Mouse (Mus musculus): ENCODE data around the gene Gm43951.

- TF ChIP-seq POLR2A (IDR thresholded peaks at IDR 0.05; ENCODE audit: insufficient read length, low read depth) (no peak), POLR2AphosphoS2 (IDR thresholded peaks at IDR 0.05; ENCODE audit: insufficient read length, low read depth) (no peak), E2F4 (IDR thresholded peaks at IDR 0.05; ENCODE audit: insufficient read depth) (no peak), USF1 (IDR thresholded peaks at IDR 0.05; ENCODE audit: low read depth) (no peak), MAX (IDR thresholded peaks at IDR 0.05; ENCODE audit: low read depth) (no peak), REST (IDR thresholded peaks at IDR 0.05; ENCODE audit: insufficient read depth, insufficient read length) (no peak), TCF3 (IDR thresholded peaks at IDR 0.05; ENCODE audit: insufficient read length, low read depth) (no peak), MYOG (IDR thresholded peaks at IDR 0.05; ENCODE audit: control insufficient read depth in 1 of 3, insufficient read depth in 1 of 3, insufficient read length in 2 of 3, low read depth in 2 of 3) (no peak), SRF (IDR thresholded peaks at IDR 0.05; ENCODE audit: control insufficient read depth, insufficient read length, low read depth) (no peak), TCF12 (IDR thresholded peaks at IDR 0.05; ENCODE audit: insufficient read depth, poor library complexity, severe bottlenecking) (no peak), CEBPB (IDR thresholded peaks at IDR 0.05; ENCODE audit: insufficient read depth, poor library complexity, severe bottlenecking) (no peak)
Measured at GRCm38 (mm10) chr11:72223414-72223813, 16.8 kb upstream of the Gm43951 start.
